Mouse (Mus musculus) CH12.LX (cell line): ENCODE measurements around the gene Slc35c2.

Experiments
- CTCF ChIP-seq, 2 experiments: IDR thresholded peaks in 1 of 2; conservative IDR thresholded peaks in 1 of 2; 2 replicates each; pipeline ENCODE4 v1.5.1; 2011 to 2012; ENCODE audit warnings: low read depth in 2 of 2, low read length in 2 of 2, improper control_type of control experiment in 1 of 2, inconsistent platforms in 1 of 2, mild to moderate bottlenecking in 1 of 2, moderate library complexity in 1 of 2
- E2F4 ChIP-seq: IDR thresholded peaks from 2 replicates; pipeline ENCODE4 v1.6.1; 2011; ENCODE audit warnings: low read depth, low read length, improper control_type of control experiment; ENCODE audit not compliant: insufficient replicate concordance
- ELF1 ChIP-seq: IDR thresholded peaks from 2 replicates; pipeline ENCODE4 v1.6.1; 2014; ENCODE audit warnings: low read depth, mild to moderate bottlenecking, inconsistent platforms, low read length, improper control_type of control experiment
- EP300 ChIP-seq: IDR thresholded peaks from 2 replicates; pipeline ENCODE4 v1.6.1; 2011; ENCODE audit warnings: low read length, improper control_type of control experiment
- HCFC1 ChIP-seq: IDR thresholded peaks from 2 replicates; pipeline ENCODE4 v1.6.1; 2012; ENCODE audit warnings: low read depth, mild to moderate bottlenecking, inconsistent platforms, low read length, improper control_type of control experiment
- USF1 ChIP-seq: IDR thresholded peaks from 2 replicates; pipeline ENCODE4 v1.6.1; 2014; ENCODE audit warnings: low read depth, mild to moderate bottlenecking, inconsistent platforms, low read length, improper control_type of control experiment

- no peak for TF ChIP-seq CTCF (conservative IDR thresholded peaks at IDR 0.05 in 1 of 2, IDR thresholded peaks at IDR 0.05 in 1 of 2; ENCODE audit: low read depth in 2 of 2, low read length in 2 of 2)
- no peak for TF ChIP-seq ELF1
- TF ChIP-seq EP300: no peak
- TF ChIP-seq E2F4: no peak
- no peak for TF ChIP-seq USF1
- TF ChIP-seq HCFC1: no peak
Observed at GRCm38 (mm10) chr2:165329703-165330102, 42.0 kb upstream of the Slc35c2 start.
